Mouse (Mus musculus): ENCODE results near the gene Pld2.

- TF ChIP-seq POLR2A (IDR thresholded peaks at IDR 0.05; ENCODE audit: borderline replicate concordance, extremely low read depth, insufficient read depth, insufficient read length, poor library complexity, severe bottlenecking) = no peak
- TF ChIP-seq CTCF (IDR thresholded peaks at IDR 0.05; ENCODE audit: borderline replicate concordance, extremely low read depth, insufficient read depth, insufficient read length) = no peak
These were observed 43.3 kb downstream of the Pld2 start for GRCm38 (mm10) chr11:70583022-70583714.

Measured in brain, embryonic 14.5 days (tissue).